Mouse (Mus musculus): ENCODE results near the gene Ikzf5.

GRCm38 (mm10) chr7:131362269-131362614, 48.1 kb downstream of the Ikzf5 start:
- TF ChIP-seq MYOG (IDR thresholded peaks at IDR 0.05; ENCODE audit: control insufficient read depth in 1 of 3, insufficient read depth in 1 of 3, insufficient read length in 2 of 3, low read depth in 2 of 3): no peak
- TF ChIP-seq POLR2A (IDR thresholded peaks at IDR 0.05; ENCODE audit: insufficient read length, low read depth): no peak
- TF ChIP-seq USF1 (IDR thresholded peaks at IDR 0.05; ENCODE audit: low read depth): no peak
- no peak for TF ChIP-seq TCF12 (IDR thresholded peaks at IDR 0.05; ENCODE audit: insufficient read depth, poor library complexity, severe bottlenecking)
- no peak for TF ChIP-seq MAX (IDR thresholded peaks at IDR 0.05; ENCODE audit: low read depth)
- TF ChIP-seq CEBPB (IDR thresholded peaks at IDR 0.05; ENCODE audit: insufficient read depth, poor library complexity, severe bottlenecking): no peak
